Mouse (Mus musculus) kidney, adult 2 months (tissue): ENCODE data around the gene Olfr324. TPM values are rescaled to one million over a fixed set of nuclear protein-coding genes. Genes with fewer than 3 reads are reported as not detected.

Source experiments
- DNase-seq: peaks from one replicate; pipeline ENCODE4 v3.0.0; 2021
- H3K27ac ChIP-seq: fragments of 200-500 bp; 2 replicates; pipeline ENCODE4 v1.5.1; 2012; ENCODE audit warnings: low read depth, low read length, control low read depth, inconsistent platforms; ENCODE audit not compliant: insufficient read depth
- H3K27me3 ChIP-seq: fragments of 200-500 bp; replicated peaks from 2 replicates; pipeline ENCODE4 v1.6.1; 2012; ENCODE audit warnings: mild to moderate bottlenecking, moderate library complexity, low read length, inconsistent platforms; ENCODE audit not compliant: control insufficient read depth, insufficient read depth
- H3K36me3 ChIP-seq: fragments of 200-500 bp; 2 replicates; pipeline ENCODE4 v1.6.1; 2012; ENCODE audit warnings: mild to moderate bottlenecking, moderate library complexity, low read length, inconsistent platforms; ENCODE audit not compliant: control insufficient read depth, insufficient read depth
- H3K4me1 ChIP-seq: fragments of 200-500 bp; 2 replicates; pipeline ENCODE4 v1.6.1; 2011; ENCODE audit warnings: low read length; ENCODE audit not compliant: control insufficient read depth, insufficient read depth
- H3K4me3 ChIP-seq: fragments of 200-500 bp; 2 replicates; pipeline ENCODE4 v1.5.1; 2011; ENCODE audit warnings: mild to moderate bottlenecking, low read depth, low read length, control low read depth; ENCODE audit not compliant: insufficient read depth
- CTCF ChIP-seq: fragments of 200-500 bp; conservative IDR thresholded peaks from 2 replicates; pipeline ENCODE4 v1.5.1; 2011; ENCODE audit warnings: low read depth, mild to moderate bottlenecking, control low read depth, low read length, moderate library complexity, mixed read lengths; ENCODE audit not compliant: insufficient read depth, insufficient read length
- POLR2A ChIP-seq: fragments of 200-500 bp; IDR thresholded peaks from one replicate; pipeline ENCODE4 v1.6.1; 2011; ENCODE audit warnings: low read depth, low read length, control low read depth
- WGBS: fragments of 180-500 bp; shearing (Covaris S2); methylation state at CpG from one replicate; pipeline ENCODE4 v1.1.7; 2018; 5-methylcytosine and 5-hydroxymethylcytosine counted together
- polyA plus RNA-seq: library from polyadenylated mRNA; depleted of rRNA; stranded (reverse); fragments of >200 nt; gene quantifications from 2 replicates; pipeline ENCODE4 v1.2.3, GENCODE M21; 2012

The Olfr324 gene
- polyA plus RNA-seq, 1 experiment, result not detected

DNA sequence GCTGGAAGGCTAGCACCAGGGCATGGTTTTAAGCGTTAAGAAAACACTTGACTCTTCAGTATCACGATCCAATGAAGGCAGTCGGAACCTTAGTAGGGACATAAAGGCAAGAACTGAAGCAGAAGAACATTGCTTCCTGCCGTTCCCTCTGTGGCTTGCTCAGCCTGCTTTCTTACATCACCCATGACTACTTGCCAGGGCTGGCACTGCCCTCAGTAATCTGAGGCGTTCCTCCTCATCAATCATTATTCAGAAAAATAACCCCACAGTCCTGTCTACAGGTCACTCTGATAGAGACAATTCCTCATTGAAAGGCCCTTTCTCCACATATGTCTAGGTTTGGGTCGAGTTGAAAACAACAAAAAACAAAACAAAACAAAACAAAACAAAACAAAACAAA lies 12.1 kb downstream of the Olfr324 start:
- Histone ChIP-seq H3K4me1 (no peaks in the 10 kb centered on the region), H3K4me3 (no peak overlapping the region), H3K27me3 (no peaks in the 10 kb centered on the region), H3K36me3 (no peaks in the 10 kb centered on the region), H3K27ac (no peak overlapping the region)
- no peak for DNase-seq
- TF ChIP-seq CTCF (no peak), POLR2A (no peak)
- WGBS, result 65% methylated on average over 6 of the region's 6 CpGs

DNA sequence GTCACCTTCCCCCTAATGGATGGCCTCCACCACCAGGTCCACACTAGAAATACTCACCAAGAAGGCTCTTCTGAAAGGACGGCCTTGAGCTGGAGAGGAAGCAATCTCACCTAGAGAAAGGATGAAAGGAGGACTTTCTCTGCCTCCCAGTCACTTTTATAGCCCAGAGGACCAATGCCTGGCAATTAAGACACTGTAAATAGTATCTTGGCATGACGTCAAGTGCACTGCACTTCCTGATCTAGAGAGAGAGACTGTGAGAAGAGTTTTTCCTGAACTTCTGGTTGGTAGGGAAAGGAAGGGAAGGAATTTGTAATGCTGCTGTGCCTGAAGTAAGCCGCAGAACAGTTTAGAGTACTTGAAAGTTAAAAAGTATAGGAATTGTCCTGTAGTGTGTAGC lies 18.4 kb downstream of the Olfr324 start:
- Histone ChIP-seq H3K36me3 (no peaks in the 10 kb centered on the region), H3K4me1 (no peaks in the 10 kb centered on the region), H3K27ac (no peak overlapping the region), H3K27me3 (no peaks in the 10 kb centered on the region), H3K4me3 (no peak overlapping the region)
- no peak for TF ChIP-seq POLR2A
- no peak for TF ChIP-seq CTCF
- 50% methylated on average over 3 of the region's 3 CpGs for WGBS
- no peak for DNase-seq

GRCm38 (mm10) chr11:58614526-58614925 lies 19.6 kb downstream of the Olfr324 start:
- no peaks in the 10 kb centered on the region for H3K27me3 ChIP-seq
- no peak for TF ChIP-seq CTCF
- no peak for TF ChIP-seq POLR2A
- H3K36me3 ChIP-seq, result no peaks in the 10 kb centered on the region
- DNase-seq, result peak; percentile 24
- no peak overlapping the region for H3K4me3 ChIP-seq
- no peak overlapping the region for H3K27ac ChIP-seq
- no peaks in the 10 kb centered on the region for H3K4me1 ChIP-seq

- DNase-seq, result no peak
- 88% methylated on average over 4 of the region's 4 CpGs for WGBS
- H3K27me3 ChIP-seq, result no peaks in the 10 kb centered on the region
Measured at GRCm38 (mm10) chr11:58615975-58616374, 21.1 kb downstream of the Olfr324 start, which contains the start of gene 2210407C18Rik. 2210407C18Rik (minus strand) TSS chr11:58616075.

DNA sequence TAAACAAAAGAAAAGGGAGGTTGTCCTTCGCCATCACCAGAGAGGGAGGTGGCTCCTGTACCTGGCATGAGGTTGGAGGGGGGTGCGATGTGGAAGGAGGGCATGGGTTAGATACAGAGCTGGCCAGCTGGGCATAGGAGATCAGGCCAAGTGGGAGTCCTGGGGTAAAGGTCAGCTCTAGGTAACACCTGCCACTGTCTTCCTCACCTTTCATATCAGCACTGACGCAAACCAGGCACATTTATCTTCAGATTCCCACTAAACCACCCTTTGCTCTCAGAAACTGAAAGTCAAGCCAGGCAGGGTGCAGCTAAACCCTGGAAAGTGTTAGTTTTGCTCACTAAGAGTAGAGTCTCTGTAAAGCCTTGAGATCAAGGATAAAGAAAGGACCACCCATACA lies 23.5 kb downstream of the Olfr324 start:
- Histone ChIP-seq H3K4me1 (no peaks in the 10 kb centered on the region), H3K27ac (no peak overlapping the region), H3K36me3 (no peaks in the 10 kb centered on the region), H3K4me3 (no peak overlapping the region), H3K27me3 (no peaks in the 10 kb centered on the region)
- WGBS, result 74% methylated on average over 3 of the region's 3 CpGs
- DNase-seq, result no peak
- TF ChIP-seq POLR2A (no peak), CTCF (no peak)

More at GRCm38 (mm10) chr11:58615975-58616374, 21.1 kb downstream of the Olfr324 start, which contains the start of gene 2210407C18Rik:
- Histone ChIP-seq H3K36me3 (no peaks in the 10 kb centered on the region), H3K4me3 (no peak within 1 kb of the TSS), H3K27ac (no peak within 1 kb of the TSS), H3K4me1 (no peaks in the 10 kb centered on the region)
- TF ChIP-seq CTCF (no peak), POLR2A (no peak)

GRCm38 (mm10) chr11:58618793-58619192 lies 23.9 kb downstream of the Olfr324 start:
- WGBS, result 79% methylated on average over 6 of the region's 6 CpGs
- no peaks in the 10 kb centered on the region for H3K27me3 ChIP-seq
- no peak overlapping the region for H3K4me3 ChIP-seq
- H3K4me1 ChIP-seq, result no peaks in the 10 kb centered on the region
- DNase-seq, result no peak
- no peaks in the 10 kb centered on the region for H3K36me3 ChIP-seq
- no peak overlapping the region for H3K27ac ChIP-seq
- TF ChIP-seq CTCF, result no peak
- TF ChIP-seq POLR2A, result no peak

GRCm38 (mm10) chr11:58626146-58626545 lies 31.2 kb downstream of the Olfr324 start:
- no peaks in the 10 kb centered on the region for H3K4me1 ChIP-seq
- H3K4me3 ChIP-seq, result no peak overlapping the region
- WGBS, result 43% methylated on average over 4 of the region's 4 CpGs
- H3K27me3 ChIP-seq, result no peaks in the 10 kb centered on the region
- no peak for DNase-seq
- H3K27ac ChIP-seq, result no peak overlapping the region
- no peaks in the 10 kb centered on the region for H3K36me3 ChIP-seq
- no peak for TF ChIP-seq CTCF
- no peak for TF ChIP-seq POLR2A
